Mouse (Mus musculus): ENCODE data around the gene H2-Q6. TPM values are rescaled to one million over a fixed set of nuclear protein-coding genes. Genes with fewer than 3 reads are reported as not detected.
A peak's percentile ranks its signal among the peaks of the same experiment; 100 is the strongest.

The H2-Q6 gene
- polyA plus RNA-seq, 1 experiment from 2014 or later: 0.39 TPM

DNA sequence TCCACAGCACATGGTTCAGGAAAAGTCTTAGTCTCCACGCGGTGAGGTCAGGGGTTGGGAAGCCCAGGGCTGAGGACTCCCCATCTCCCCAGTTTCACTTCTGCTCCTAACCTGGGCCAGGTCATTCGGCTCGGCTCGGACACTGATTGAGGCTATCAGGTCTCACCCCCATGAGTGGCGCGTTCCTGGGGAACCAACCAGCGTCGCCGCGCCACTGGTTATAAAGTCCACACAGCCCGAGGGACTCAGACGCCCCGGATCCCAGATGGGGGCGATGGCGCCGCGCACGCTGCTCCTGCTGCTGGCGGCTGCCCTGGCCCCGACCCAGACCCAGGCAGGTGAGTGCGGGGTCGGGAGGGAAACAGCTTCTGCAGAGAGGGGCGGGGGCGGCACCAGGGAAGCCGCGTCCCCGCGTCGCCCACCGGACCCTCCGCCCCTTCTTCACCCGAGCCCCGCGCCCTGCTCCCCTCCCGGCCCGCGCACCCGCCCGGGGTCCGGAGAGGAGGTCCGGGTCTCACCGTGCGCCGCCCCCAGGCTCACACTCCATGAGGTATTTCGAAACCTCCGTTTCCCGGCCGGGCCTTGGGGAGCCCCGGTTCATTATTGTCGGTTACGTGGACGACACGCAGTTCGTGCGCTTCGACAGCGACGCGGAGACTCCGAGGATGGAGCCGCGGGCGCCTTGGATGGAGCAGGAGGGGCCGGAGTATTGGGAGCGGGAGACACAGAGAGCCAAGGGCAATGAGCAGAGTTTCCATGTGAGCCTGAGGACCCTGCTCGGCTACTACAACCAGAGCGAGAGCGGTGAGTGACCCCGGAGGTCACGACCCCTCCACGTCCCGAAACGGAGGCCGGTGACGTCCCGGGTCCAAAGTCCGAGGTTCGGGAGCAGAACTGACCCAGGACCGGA is 45.4 kb downstream of the H2-Q6 start, which contains the start of gene H2-Q10:
Gene H2-Q10 (plus strand): TSS at position 248 of the 910 bp plus-strand sequence.
- H3K9me3 ChIP-seq (replicated peaks; ENCODE audit: control insufficient read depth, low read length): no peaks in the 10 kb centered on the region
- no peak within 1 kb of the TSS for H3K27ac ChIP-seq (ENCODE audit: low read depth, low read length)
- no peaks in the 10 kb centered on the region for H3K36me3 ChIP-seq (ENCODE audit: control insufficient read depth, insufficient read depth, low read length)
- peak within 1 kb of the TSS; percentile 46 for H3K4me3 ChIP-seq (ENCODE audit: low read depth, low read length)
- peaks cover 28% of the 10 kb centered on the region for H3K27me3 ChIP-seq (ENCODE audit: control insufficient read depth, insufficient read depth, low read length)
- H3K4me1 ChIP-seq (ENCODE audit: control insufficient read depth, insufficient read depth, low read length): peaks cover 7% of the 10 kb centered on the region; the same call in 1 of the 2 replicates
- WGBS (ENCODE audit: insufficient replicate concordance): 2% methylated on average over 74 of the region's 80 CpGs
- ATAC-seq (replicated peaks; ENCODE audit: insufficient number of reproducible peaks, low FRiP score, low TSS enrichment): no peak
- 0 out of 2 replicates have a peak within 1 kb of the TSS, but pooled peaks have one; percentile 13 for H3K9ac ChIP-seq (ENCODE audit: low read depth, low read length)
- H3K4me2 ChIP-seq: peak within 1 kb of the TSS; percentile 77

Other genes with a start within 250 kb of the H2-Q6 start
- gene Aif1, start 248.8 kb upstream of the H2-Q6 start, polyA plus RNA-seq (2014; fragmentation: Nextera tagmentation; extraction: Ambion mirVana): 2.7 and 4.2 TPM in 2 replicates
- 4.9 and 5.0 TPM in 2 replicates for gene Lst1, start 236.4 kb upstream of the H2-Q6 start, polyA plus RNA-seq (2014; fragmentation: Nextera tagmentation; extraction: Ambion mirVana)
- gene Ltb, start 230.4 kb upstream of the H2-Q6 start, polyA plus RNA-seq (2014; fragmentation: Nextera tagmentation; extraction: Ambion mirVana): 0.42 TPM in 1 of 2 replicates, not detected in the other
- gene Tnf, start 222.8 kb upstream of the H2-Q6 start, polyA plus RNA-seq (2014; fragmentation: Nextera tagmentation; extraction: Ambion mirVana): not detected in 2 replicates
- gene Lta, start 219.5 kb upstream of the H2-Q6 start, polyA plus RNA-seq (2014; fragmentation: Nextera tagmentation; extraction: Ambion mirVana): not detected in 2 replicates
- 0.44 TPM in 1 of 2 replicates, not detected in the other for gene Gm16181, start 204.0 kb upstream of the H2-Q6 start, polyA plus RNA-seq (2014; fragmentation: Nextera tagmentation; extraction: Ambion mirVana)
- 9.3 and 10.1 TPM in 2 replicates for gene Atp6v1g2, start 191.2 kb upstream of the H2-Q6 start, polyA plus RNA-seq (2014; fragmentation: Nextera tagmentation; extraction: Ambion mirVana)
- gene Nfkbil1, start 189.1 kb upstream of the H2-Q6 start, polyA plus RNA-seq (2014; fragmentation: Nextera tagmentation; extraction: Ambion mirVana): 2.3 and 4.9 TPM in 2 replicates
- 317 and 318 TPM in 2 replicates for gene Ddx39b, start 183.1 kb upstream of the H2-Q6 start, polyA plus RNA-seq (2014; fragmentation: Nextera tagmentation; extraction: Ambion mirVana)
- gene H2-D1, start 162.1 kb upstream of the H2-Q6 start, polyA plus RNA-seq (2014; fragmentation: Nextera tagmentation; extraction: Ambion mirVana): 21.0 and 29.1 TPM in 2 replicates
- gene H2-Q1, start 104.4 kb upstream of the H2-Q6 start, polyA plus RNA-seq (2014; fragmentation: Nextera tagmentation; extraction: Ambion mirVana): 0.18 and 0.53 TPM in 2 replicates
- gene H2-Q2, start 82.6 kb upstream of the H2-Q6 start, polyA plus RNA-seq (2014; fragmentation: Nextera tagmentation; extraction: Ambion mirVana): 9.0 and 10.1 TPM in 2 replicates
- gene H2-Q4, start 45.2 kb upstream of the H2-Q6 start, polyA plus RNA-seq (2014; fragmentation: Nextera tagmentation; extraction: Ambion mirVana): 1.8 and 2.7 TPM in 2 replicates
- gene H2-Q7, start 14.3 kb downstream of the H2-Q6 start, polyA plus RNA-seq (2014; fragmentation: Nextera tagmentation; extraction: Ambion mirVana): 0.84 and 2.6 TPM in 2 replicates
- gene H2-Q10, start 45.2 kb downstream of the H2-Q6 start, polyA plus RNA-seq (2014; fragmentation: Nextera tagmentation; extraction: Ambion mirVana): 0.20 and 1.4 TPM in 2 replicates
- gene Pou5f1, start 81.2 kb downstream of the H2-Q6 start, polyA plus RNA-seq (2014; fragmentation: Nextera tagmentation; extraction: Ambion mirVana): not detected in 2 replicates
- 47.6 and 51.1 TPM in 2 replicates for gene Tcf19, start 92.0 kb downstream of the H2-Q6 start, polyA plus RNA-seq (2014; fragmentation: Nextera tagmentation; extraction: Ambion mirVana)
- gene Cchcr1, start 92.2 kb downstream of the H2-Q6 start, polyA plus RNA-seq (2014; fragmentation: Nextera tagmentation; extraction: Ambion mirVana): 10.4 and 12.8 TPM in 2 replicates
- gene Psors1c2, start 108.4 kb downstream of the H2-Q6 start, polyA plus RNA-seq (2014; fragmentation: Nextera tagmentation; extraction: Ambion mirVana): 0.37 TPM in 1 of 2 replicates, not detected in the other
- 0.40 and 0.83 TPM in 2 replicates for gene Cdsn, start 127.3 kb downstream of the H2-Q6 start, polyA plus RNA-seq (2014; fragmentation: Nextera tagmentation; extraction: Ambion mirVana)
- not detected in 2 replicates for gene 2300002M23Rik, start 142.6 kb downstream of the H2-Q6 start, polyA plus RNA-seq (2014; fragmentation: Nextera tagmentation; extraction: Ambion mirVana)
- gene Sfta2, start 176.7 kb downstream of the H2-Q6 start, polyA plus RNA-seq (2014; fragmentation: Nextera tagmentation; extraction: Ambion mirVana): not detected in 2 replicates
- not detected in 2 replicates for gene Gm9573, start 201.8 kb downstream of the H2-Q6 start, polyA plus RNA-seq (2014; fragmentation: Nextera tagmentation; extraction: Ambion mirVana)
- 0.29 and 0.62 TPM in 2 replicates for gene Mucl3, start 218.8 kb downstream of the H2-Q6 start, polyA plus RNA-seq (2014; fragmentation: Nextera tagmentation; extraction: Ambion mirVana)
- 9.1 and 12.7 TPM in 2 replicates for gene Vars2, start 242.7 kb downstream of the H2-Q6 start, polyA plus RNA-seq (2014; fragmentation: Nextera tagmentation; extraction: Ambion mirVana)
- 30.1 and 31.1 TPM in 2 replicates for gene Gtf2h4, start 248.9 kb downstream of the H2-Q6 start, polyA plus RNA-seq (2014; fragmentation: Nextera tagmentation; extraction: Ambion mirVana)

All from heart, embryonic 11.5 days (tissue).